Mouse (Mus musculus): Measurements from ENCODE around the gene Fam69b. TPM values are rescaled to one million over a fixed set of nuclear protein-coding genes. Genes with fewer than 3 reads are reported as not detected.

Gene Fam69b
- polyA plus RNA-seq (2015; fragmentation: Nextera tagmentation; extraction: Ambion mirVana), result 65.6 and 66.6 TPM in 2 replicates

GRCm38 (mm10) chr2:26627921-26628739 lies at the start of gene Fam69b:
Gene Fam69b (plus strand): TSS chr2:26628457.
- peak within 1 kb of the TSS; percentile 77 for H3K27ac ChIP-seq
- 0 out of 2 replicates have a peak, but pooled peaks cover 8% of the 10 kb centered on the region for H3K36me3 ChIP-seq
- WGBS, result 1% methylated on average over 61 of the region's 70 CpGs
- H3K9ac ChIP-seq, result peak within 1 kb of the TSS; percentile 96
- peak; percentile 37 for ATAC-seq (ENCODE audit: insufficient number of reproducible peaks, insufficient read depth, low FRiP score, low TSS enrichment, low read depth)
- H3K4me3 ChIP-seq, result peak within 1 kb of the TSS; percentile 84
- peak within 1 kb of the TSS; percentile 88 for H3K4me2 ChIP-seq
- peaks cover 26% of the 10 kb centered on the region for H3K4me1 ChIP-seq
- H3K27me3 ChIP-seq, result no peaks in the 10 kb centered on the region
- H3K9me3 ChIP-seq, result no peaks in the 10 kb centered on the region

- Histone ChIP-seq H3K36me3 (no peaks in the 10 kb centered on the region), H3K4me2 (no peak within 1 kb of the TSS), H3K9ac (0 out of 2 replicates have a peak within 1 kb of the TSS, but pooled peaks have one; percentile 16), H3K27me3 (no peaks in the 10 kb centered on the region), H3K27ac (peak within 1 kb of the TSS; percentile 72; the same call in 1 of the 2 replicates), H3K4me1 (peaks cover 12% of the 10 kb centered on the region), H3K9me3 (no peaks in the 10 kb centered on the region), H3K4me3 (no peak within 1 kb of the TSS)
- 96% methylated on average over 1 of the region's 1 CpGs for WGBS
- no peak for ATAC-seq (ENCODE audit: insufficient number of reproducible peaks, insufficient read depth, low FRiP score, low TSS enrichment, low read depth)
Measured at GRCm38 (mm10) chr2:26579714-26580113, 48.5 kb upstream of the Fam69b start, which contains the start of gene Egfl7. Gene Egfl7 (plus strand): TSS chr2:26580014.

GRCm38 (mm10) chr2:26580751-26581150 lies 47.5 kb upstream of the Fam69b start:
- no peak for ATAC-seq (ENCODE audit: insufficient number of reproducible peaks, insufficient read depth, low FRiP score, low TSS enrichment, low read depth)
- Histone ChIP-seq H3K27ac (no peak overlapping the region), H3K27me3 (no peaks in the 10 kb centered on the region), H3K4me1 (peaks cover 12% of the 10 kb centered on the region), H3K4me2 (no peak overlapping the region), H3K4me3 (no peak overlapping the region), H3K36me3 (no peaks in the 10 kb centered on the region), H3K9ac (0 out of 2 replicates have a peak overlapping the region, but pooled peaks have one; percentile 16), H3K9me3 (no peaks in the 10 kb centered on the region)
- WGBS, result 88% methylated on average over 5 of the region's 5 CpGs

GRCm38 (mm10) chr2:26582203-26582602 lies 46.1 kb upstream of the Fam69b start:
- Histone ChIP-seq H3K9me3 (no peaks in the 10 kb centered on the region), H3K4me3 (no peak overlapping the region), H3K4me1 (peaks cover 17% of the 10 kb centered on the region), H3K27ac (0 out of 2 replicates have a peak overlapping the region, but pooled peaks have one; percentile 16), H3K36me3 (no peaks in the 10 kb centered on the region), H3K9ac (no peak overlapping the region), H3K4me2 (no peak overlapping the region), H3K27me3 (no peaks in the 10 kb centered on the region)
- no peak for ATAC-seq (ENCODE audit: insufficient number of reproducible peaks, insufficient read depth, low FRiP score, low TSS enrichment, low read depth)
- WGBS, result 46% methylated on average over 2 of the region's 2 CpGs

- no peak overlapping the region for H3K4me3 ChIP-seq
- no peak for ATAC-seq (ENCODE audit: insufficient number of reproducible peaks, insufficient read depth, low FRiP score, low TSS enrichment, low read depth)
- no peaks in the 10 kb centered on the region for H3K27me3 ChIP-seq
- no peak overlapping the region for H3K9ac ChIP-seq
- peaks cover 19% of the 10 kb centered on the region for H3K4me1 ChIP-seq
- no peak overlapping the region for H3K4me2 ChIP-seq
- WGBS, result 72% methylated on average over 7 of the region's 7 CpGs
- no peaks in the 10 kb centered on the region for H3K9me3 ChIP-seq
- no peaks in the 10 kb centered on the region for H3K36me3 ChIP-seq
- 0 out of 2 replicates have a peak overlapping the region, but pooled peaks have one; percentile 16 for H3K27ac ChIP-seq
Measured at GRCm38 (mm10) chr2:26582741-26583140, 45.5 kb upstream of the Fam69b start.

- Histone ChIP-seq H3K4me3 (peak overlapping the region; percentile 25), H3K4me2 (0 out of 2 replicates have a peak overlapping the region, but pooled peaks have one; percentile 7), H3K9ac (peak overlapping the region; percentile 60), H3K4me1 (peaks cover 18% of the 10 kb centered on the region), H3K27me3 (no peaks in the 10 kb centered on the region), H3K36me3 (no peaks in the 10 kb centered on the region), H3K27ac (peak overlapping the region; percentile 44; the same call in 1 of the 2 replicates), H3K9me3 (no peaks in the 10 kb centered on the region)
- no peak for ATAC-seq (ENCODE audit: insufficient number of reproducible peaks, insufficient read depth, low FRiP score, low TSS enrichment, low read depth)
- WGBS, result 65% methylated on average over 11 of the region's 11 CpGs
Measured at GRCm38 (mm10) chr2:26583640-26584039, 44.6 kb upstream of the Fam69b start.

GRCm38 (mm10) chr2:26585713-26586112 lies 42.5 kb upstream of the Fam69b start:
- peak overlapping the region; percentile 65 for H3K4me3 ChIP-seq
- H3K4me2 ChIP-seq, result no peak overlapping the region
- H3K9me3 ChIP-seq, result no peaks in the 10 kb centered on the region
- H3K27ac ChIP-seq, result peak overlapping the region; percentile 69
- no peaks in the 10 kb centered on the region for H3K27me3 ChIP-seq
- peaks cover 15% of the 10 kb centered on the region for H3K4me1 ChIP-seq
- 64% methylated on average over 6 of the region's 6 CpGs for WGBS
- H3K36me3 ChIP-seq, result no peaks in the 10 kb centered on the region
- ATAC-seq (ENCODE audit: insufficient number of reproducible peaks, insufficient read depth, low FRiP score, low TSS enrichment, low read depth), result no peak
- H3K9ac ChIP-seq, result peak overlapping the region; percentile 47

- peaks cover 15% of the 10 kb centered on the region for H3K4me1 ChIP-seq
- peak; percentile 59 for ATAC-seq (ENCODE audit: insufficient number of reproducible peaks, insufficient read depth, low FRiP score, low TSS enrichment, low read depth)
- H3K4me3 ChIP-seq, result peak within 1 kb of the TSS; percentile 65
- under 1% methylated on average over 64 of the region's 65 CpGs for WGBS
- peak within 1 kb of the TSS; percentile 83 for H3K4me2 ChIP-seq
- H3K9ac ChIP-seq, result peak within 1 kb of the TSS; percentile 78
- H3K9me3 ChIP-seq, result no peaks in the 10 kb centered on the region
- H3K27me3 ChIP-seq, result no peaks in the 10 kb centered on the region
- H3K36me3 ChIP-seq, result no peaks in the 10 kb centered on the region
- peak within 1 kb of the TSS; percentile 76 for H3K27ac ChIP-seq
Measured at GRCm38 (mm10) chr2:26586294-26587043, 41.8 kb upstream of the Fam69b start, which contains the start of gene Gm20532. Gene Gm20532 (plus strand): TSS chr2:26586639.

GRCm38 (mm10) chr2:26587044-26587405 lies 41.2 kb upstream of the Fam69b start:
- peak; percentile 16 for ATAC-seq (ENCODE audit: insufficient number of reproducible peaks, insufficient read depth, low FRiP score, low TSS enrichment, low read depth)

GRCm38 (mm10) chr2:26588573-26588972 lies 39.7 kb upstream of the Fam69b start:
- Histone ChIP-seq H3K36me3 (peaks cover 14% of the 10 kb centered on the region), H3K4me3 (no peak overlapping the region; the same call in 1 of the 2 replicates), H3K9me3 (no peaks in the 10 kb centered on the region), H3K27ac (0 out of 2 replicates have a peak overlapping the region, but pooled peaks have one; percentile 39), H3K4me1 (peaks cover 10% of the 10 kb centered on the region), H3K9ac (peak overlapping the region; percentile 58), H3K4me2 (peak overlapping the region; percentile 83), H3K27me3 (no peaks in the 10 kb centered on the region)
- WGBS, result 29% methylated on average over 4 of the region's 4 CpGs
- no peak for ATAC-seq (ENCODE audit: insufficient number of reproducible peaks, insufficient read depth, low FRiP score, low TSS enrichment, low read depth)

More at GRCm38 (mm10) chr2:26587044-26587405, 41.2 kb upstream of the Fam69b start:
- peaks cover 15% of the 10 kb centered on the region for H3K4me1 ChIP-seq
- 4% methylated on average over 11 of the region's 11 CpGs for WGBS
- no peaks in the 10 kb centered on the region for H3K27me3 ChIP-seq
- H3K36me3 ChIP-seq, result peaks cover 3% of the 10 kb centered on the region; the same call in 1 of the 2 replicates
- peak overlapping the region; percentile 65 for H3K4me3 ChIP-seq
- peak overlapping the region; percentile 83 for H3K4me2 ChIP-seq
- H3K27ac ChIP-seq, result peak overlapping the region; percentile 76
- H3K9me3 ChIP-seq, result no peaks in the 10 kb centered on the region
- peak overlapping the region; percentile 78 for H3K9ac ChIP-seq

- WGBS, result 89% methylated on average over 10 of the region's 10 CpGs
- H3K27me3 ChIP-seq, result no peaks in the 10 kb centered on the region
- H3K4me1 ChIP-seq, result peaks cover 10% of the 10 kb centered on the region
- no peaks in the 10 kb centered on the region for H3K9me3 ChIP-seq
- no peak overlapping the region for H3K4me3 ChIP-seq
- no peak for ATAC-seq (ENCODE audit: insufficient number of reproducible peaks, insufficient read depth, low FRiP score, low TSS enrichment, low read depth)
- H3K4me2 ChIP-seq, result peak overlapping the region; percentile 18; the same call in 1 of the 2 replicates
- H3K36me3 ChIP-seq, result peaks cover 14% of the 10 kb centered on the region
- H3K9ac ChIP-seq, result 0 out of 2 replicates have a peak overlapping the region, but pooled peaks have one; percentile 7
- H3K27ac ChIP-seq, result 0 out of 2 replicates have a peak overlapping the region, but pooled peaks have one; percentile 39
Measured at GRCm38 (mm10) chr2:26589284-26589683, 39.0 kb upstream of the Fam69b start.
